Mouse (Mus musculus) erythroblast, adult 5-6 weeks (primary cell): ENCODE results near the gene Rgl3. TPM values are rescaled to one million over a fixed set of nuclear protein-coding genes. Genes with fewer than 3 reads are reported as not detected.

Experiments used
- ATAC-seq: replicated peaks from 2 replicates; pipeline ENCODE4 v1.8.0; 2016; ENCODE audit warnings: moderate number of reproducible peaks, mild to moderate bottlenecking, moderate TSS enrichment, inconsistent platforms; ENCODE audit not compliant: poor library complexity, low FRiP score, severe bottlenecking
- total RNA-seq, 2 experiments: library from RNA; stranded (forward) in 1 of 2; stranded (reverse) in 1 of 2; fragments of 150-400 nt in 1 of 2; fragments of 200-764, 138-1000 nt in 1 of 2; gene quantifications; 2 replicates each; pipeline versions ENCODE4 v1.2.3 to v1.2.4; 2015 to 2017; ENCODE audit warnings: low replicate concordance in 2 of 2

The Rgl3 gene
- total RNA-seq, 2 experiments from 2014 or later, result not detected

GRCm38 (mm10) chr9:21926155-21926554 is 63.1 kb downstream of the Rgl3 start:
- no peak for ATAC-seq

- no peak for ATAC-seq
Observed at GRCm38 (mm10) chr9:21925506-21925905, 63.7 kb downstream of the Rgl3 start.

GRCm38 (mm10) chr9:21925034-21925433 is 64.2 kb downstream of the Rgl3 start:
- ATAC-seq, result no peak

DNA sequence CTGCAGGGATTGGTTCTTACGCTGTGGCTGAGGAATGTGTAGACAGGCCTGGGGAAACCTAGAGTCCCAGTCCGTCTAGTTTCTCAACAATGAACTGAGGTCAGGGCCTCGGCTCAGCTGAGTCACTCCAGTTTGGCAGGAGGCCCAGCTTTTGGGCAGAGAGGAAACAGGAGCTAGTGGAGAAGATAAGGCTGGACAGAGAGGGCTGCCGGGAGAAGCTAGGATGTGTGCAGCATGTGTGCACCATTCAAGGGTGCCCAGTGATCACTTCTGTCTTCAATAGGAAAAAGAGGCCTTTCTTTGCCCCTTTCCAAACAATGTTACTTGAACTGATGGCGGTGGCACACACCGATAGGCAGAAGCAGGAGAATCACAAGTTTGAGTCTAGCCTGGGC is 65.2 kb downstream of the Rgl3 start:
- ATAC-seq, result peak; percentile 81

- ATAC-seq, result no peak
Observed at GRCm38 (mm10) chr9:21923490-21924098, 65.7 kb downstream of the Rgl3 start.

DNA sequence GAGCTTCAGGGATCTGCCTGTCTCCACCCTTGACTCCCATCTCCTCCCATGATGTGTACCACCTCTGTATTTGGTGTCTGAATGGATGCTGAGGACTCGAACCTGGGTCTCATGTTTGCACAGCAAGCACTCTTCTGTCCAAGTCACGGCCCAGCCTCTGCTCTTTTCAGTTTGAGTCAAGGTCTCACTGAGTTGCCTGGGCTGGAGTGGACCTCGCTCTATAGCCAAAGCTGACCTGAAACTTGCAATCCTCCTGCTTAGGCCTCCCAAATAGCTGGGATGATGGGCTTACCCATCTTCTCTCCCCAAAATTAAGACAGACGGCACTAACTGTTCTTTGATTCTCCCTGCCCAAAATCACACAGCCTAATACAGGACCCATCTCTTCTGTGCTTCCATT is 66.2 kb downstream of the Rgl3 start:
- ATAC-seq, result no peak

Other genes starting within 250 kb of the Rgl3 start
- 28.0 and 63.8 TPM in 2 replicates for gene Spc24, start 229.1 kb downstream of the Rgl3 start, total RNA-seq (2015; ENCODE audit: low replicate concordance)
- 23.6 and 31.9 TPM in 2 replicates for gene Spc24, start 229.1 kb downstream of the Rgl3 start, total RNA-seq (2017; ENCODE audit: low replicate concordance)
- 1.2 TPM in 1 of 2 replicates, not detected in the other for gene Kank2, start 190.7 kb downstream of the Rgl3 start, total RNA-seq (2015; ENCODE audit: low replicate concordance)
- 0.09 TPM in 1 of 2 replicates, not detected in the other for gene Kank2, start 190.7 kb downstream of the Rgl3 start, total RNA-seq (2017; ENCODE audit: low replicate concordance)
- 1.3 TPM in 1 of 2 replicates, not detected in the other for gene Angptl8, start 153.9 kb downstream of the Rgl3 start, total RNA-seq (2015; ENCODE audit: low replicate concordance)
- gene Angptl8, start 153.9 kb downstream of the Rgl3 start, total RNA-seq (2017; ENCODE audit: low replicate concordance), result not detected in 2 replicates
- gene Dock6, start 136.8 kb downstream of the Rgl3 start, total RNA-seq (2015; ENCODE audit: low replicate concordance), result not detected in 2 replicates
- gene Dock6, start 136.8 kb downstream of the Rgl3 start, total RNA-seq (2017; ENCODE audit: low replicate concordance), result not detected in 2 replicates
- 17.1 and 21.5 TPM in 2 replicates for gene Rab3d, start 71.3 kb downstream of the Rgl3 start, total RNA-seq (2015; ENCODE audit: low replicate concordance)
- 11.2 and 13.4 TPM in 2 replicates for gene Rab3d, start 71.3 kb downstream of the Rgl3 start, total RNA-seq (2017; ENCODE audit: low replicate concordance)
- gene Ccdc159, start 62.0 kb downstream of the Rgl3 start, total RNA-seq (2015; ENCODE audit: low replicate concordance), result not detected in 2 replicates
- gene Ccdc159, start 62.0 kb downstream of the Rgl3 start, total RNA-seq (2017; ENCODE audit: low replicate concordance), result not detected in 2 replicates
- 9.8 and 15.7 TPM in 2 replicates for gene Tmem205, start 61.9 kb downstream of the Rgl3 start, total RNA-seq (2015; ENCODE audit: low replicate concordance)
- 1.5 TPM in 2 replicates for gene Tmem205, start 61.9 kb downstream of the Rgl3 start, total RNA-seq (2017; ENCODE audit: low replicate concordance)
- gene Plppr2, start 52.4 kb downstream of the Rgl3 start, total RNA-seq (2015; ENCODE audit: low replicate concordance), result 0.42 TPM in 1 of 2 replicates, not detected in the other
- gene Plppr2, start 52.4 kb downstream of the Rgl3 start, total RNA-seq (2017; ENCODE audit: low replicate concordance), result not detected in 2 replicates
- 0.58 and 1.5 TPM in 2 replicates for gene Swsap1, start 33.7 kb downstream of the Rgl3 start, total RNA-seq (2015; ENCODE audit: low replicate concordance)
- 3.8 and 6.6 TPM in 2 replicates for gene Swsap1, start 33.7 kb downstream of the Rgl3 start, total RNA-seq (2017; ENCODE audit: low replicate concordance)
- 68.1 and 70.3 TPM in 2 replicates for gene Epor, start 25.9 kb downstream of the Rgl3 start, total RNA-seq (2015; ENCODE audit: low replicate concordance)
- gene Epor, start 25.9 kb downstream of the Rgl3 start, total RNA-seq (2017; ENCODE audit: low replicate concordance), result 70.3 and 91.0 TPM in 2 replicates
- 4.2 TPM in 1 of 2 replicates, not detected in the other for gene Ccdc151, start 13.2 kb upstream of the Rgl3 start, total RNA-seq (2015; ENCODE audit: low replicate concordance)
- gene Ccdc151, start 13.2 kb upstream of the Rgl3 start, total RNA-seq (2017; ENCODE audit: low replicate concordance), result 0.84 and 0.85 TPM in 2 replicates
- gene Prkcsh, start 13.4 kb upstream of the Rgl3 start, total RNA-seq (2015; ENCODE audit: low replicate concordance), result 13.1 and 13.4 TPM in 2 replicates
- gene Prkcsh, start 13.4 kb upstream of the Rgl3 start, total RNA-seq (2017; ENCODE audit: low replicate concordance), result 20.2 and 25.0 TPM in 2 replicates
- not detected in 2 replicates for gene Elavl3, start 62.6 kb upstream of the Rgl3 start, total RNA-seq (2015; ENCODE audit: low replicate concordance)
- gene Elavl3, start 62.6 kb upstream of the Rgl3 start, total RNA-seq (2017; ENCODE audit: low replicate concordance), result not detected in 2 replicates
- gene Gm49318, start 81.8 kb upstream of the Rgl3 start, total RNA-seq (2015; ENCODE audit: low replicate concordance), result not detected in 2 replicates
- gene Gm49318, start 81.8 kb upstream of the Rgl3 start, total RNA-seq (2017; ENCODE audit: low replicate concordance), result not detected in 2 replicates
- 1.0 and 4.0 TPM in 2 replicates for gene Zfp653, start 81.9 kb upstream of the Rgl3 start, total RNA-seq (2015; ENCODE audit: low replicate concordance)
- gene Zfp653, start 81.9 kb upstream of the Rgl3 start, total RNA-seq (2017; ENCODE audit: low replicate concordance), result 1.6 and 2.8 TPM in 2 replicates
- 1.9 and 3.3 TPM in 2 replicates for gene Ecsit, start 96.0 kb upstream of the Rgl3 start, total RNA-seq (2015; ENCODE audit: low replicate concordance)
- gene Ecsit, start 96.0 kb upstream of the Rgl3 start, total RNA-seq (2017; ENCODE audit: low replicate concordance), result 3.5 and 4.2 TPM in 2 replicates
- not detected in 2 replicates for gene Cnn1, start 109.8 kb upstream of the Rgl3 start, total RNA-seq (2015; ENCODE audit: low replicate concordance)
- gene Cnn1, start 109.8 kb upstream of the Rgl3 start, total RNA-seq (2017; ENCODE audit: low replicate concordance), result not detected in 2 replicates
- 28.4 and 30.7 TPM in 2 replicates for gene Elof1, start 127.7 kb upstream of the Rgl3 start, total RNA-seq (2015; ENCODE audit: low replicate concordance)
- 14.1 and 15.8 TPM in 2 replicates for gene Elof1, start 127.7 kb upstream of the Rgl3 start, total RNA-seq (2017; ENCODE audit: low replicate concordance)
- 10.8 and 20.7 TPM in 2 replicates for gene Acp5, start 146.3 kb upstream of the Rgl3 start, total RNA-seq (2015; ENCODE audit: low replicate concordance)
- gene Acp5, start 146.3 kb upstream of the Rgl3 start, total RNA-seq (2017; ENCODE audit: low replicate concordance), result 9.8 and 18.1 TPM in 2 replicates
- gene Pigyl, start 167.4 kb upstream of the Rgl3 start, total RNA-seq (2015; ENCODE audit: low replicate concordance), result 5.6 and 8.8 TPM in 2 replicates
- gene Pigyl, start 167.4 kb upstream of the Rgl3 start, total RNA-seq (2017; ENCODE audit: low replicate concordance), result 8.2 and 9.3 TPM in 2 replicates
- not detected in 2 replicates for gene Zfp872, start 198.6 kb upstream of the Rgl3 start, total RNA-seq (2015; ENCODE audit: low replicate concordance)
- gene Zfp872, start 198.6 kb upstream of the Rgl3 start, total RNA-seq (2017; ENCODE audit: low replicate concordance), result not detected in 2 replicates
- gene Zfp809, start 236.3 kb upstream of the Rgl3 start, total RNA-seq (2015; ENCODE audit: low replicate concordance), result 6.5 and 25.4 TPM in 2 replicates
- gene Zfp809, start 236.3 kb upstream of the Rgl3 start, total RNA-seq (2017; ENCODE audit: low replicate concordance), result 11.0 and 14.8 TPM in 2 replicates